Mouse (Mus musculus) MEL (cell line): Measurements from ENCODE around the gene Maml3. TPM values are rescaled to one million over a fixed set of nuclear protein-coding genes. Genes with fewer than 3 reads are reported as not detected.

ENCODE experiments used
- DNase-seq: peaks from one replicate; pipeline ENCODE4 v3.0.0; 2011; ENCODE audit warnings: low read depth, low spot score
- H3K27ac ChIP-seq: 2 replicates; pipeline ENCODE4 v1.5.1; 2012; ENCODE audit warnings: low read depth, mild to moderate bottlenecking, control low read depth, low read length, moderate library complexity; ENCODE audit not compliant: control insufficient read depth
- H3K27me3 ChIP-seq, 2 experiments: fragments of 150-350 bp in 1 of 2; sonication (generic) in 1 of 2; 2 replicates each; pipeline ENCODE4 v1.6.1; 2012; ENCODE audit warnings: low read length in 2 of 2, mild to moderate bottlenecking in 2 of 2, improper control_type of control experiment in 1 of 2, moderate library complexity in 1 of 2; ENCODE audit not compliant: insufficient read depth in 2 of 2, control insufficient read depth in 1 of 2
- H3K36me3 ChIP-seq, 2 experiments: 2 replicates each; pipeline ENCODE4 v1.6.1; 2012 to 2014; ENCODE audit warnings: low read length in 2 of 2, improper control_type of control experiment in 1 of 2, inconsistent platforms in 1 of 2, mild to moderate bottlenecking in 1 of 2; ENCODE audit not compliant: insufficient read depth in 2 of 2, control insufficient read depth in 1 of 2
- H3K4me1 ChIP-seq, 2 experiments: fragments of 150-350 bp in 1 of 2; sonication (generic) in 1 of 2; 2 replicates each; pipeline ENCODE4 v1.6.1; 2012; ENCODE audit warnings: low read length in 2 of 2, improper control_type of control experiment in 1 of 2, mild to moderate bottlenecking in 1 of 2; ENCODE audit not compliant: insufficient read depth in 2 of 2, control insufficient read depth in 1 of 2
- H3K4me3 ChIP-seq, 2 experiments: fragments of 150-350 bp in 1 of 2; sonication (generic) in 1 of 2; 2 replicates each; pipeline ENCODE4 v1.5.1; 2012; ENCODE audit warnings: low read depth in 2 of 2, low read length in 2 of 2, mild to moderate bottlenecking in 2 of 2, moderate library complexity in 2 of 2, control low read depth in 1 of 2, improper control_type of control experiment in 1 of 2; ENCODE audit not compliant: control insufficient read depth in 1 of 2, insufficient read depth in 1 of 2
- H3K79me2 ChIP-seq: 2 replicates; pipeline ENCODE4 v1.6.1; 2012; ENCODE audit warnings: mild to moderate bottlenecking, low read length, moderate library complexity; ENCODE audit not compliant: control insufficient read depth, poor library complexity, insufficient read depth
- H3K9ac ChIP-seq: 2 replicates; pipeline ENCODE4 v1.6.1; 2012; ENCODE audit warnings: low read depth, mild to moderate bottlenecking, control low read depth, low read length, moderate library complexity; ENCODE audit not compliant: control insufficient read depth, poor library complexity, severe bottlenecking
- H3K9me3 ChIP-seq: fragments of 150-350 bp; sonication (generic); replicated peaks from 2 replicates; pipeline ENCODE4 v1.6.1; 2012; ENCODE audit warnings: mild to moderate bottlenecking, low read length, improper control_type of control experiment, moderate library complexity; ENCODE audit not compliant: insufficient read depth
- BHLHE40 ChIP-seq: IDR thresholded peaks from 2 replicates; pipeline ENCODE4 v1.6.1; 2012; ENCODE audit warnings: low read depth, mild to moderate bottlenecking, inconsistent platforms, low read length, improper control_type of control experiment, borderline replicate concordance
- CHD2 ChIP-seq: IDR thresholded peaks from 2 replicates; pipeline ENCODE4 v1.6.1; 2011; ENCODE audit warnings: low read length, improper control_type of control experiment
- CTCF ChIP-seq, 3 experiments: IDR thresholded peaks in 2 of 3; conservative IDR thresholded peaks in 1 of 3; 2 replicates each; pipeline ENCODE4 v1.5.1; 2011 to 2012; ENCODE audit warnings: low read length in 3 of 3, low read depth in 2 of 3, mild to moderate bottlenecking in 2 of 3, improper control_type of control experiment in 1 of 3, inconsistent platforms in 1 of 3, mixed read lengths in 1 of 3, moderate library complexity in 1 of 3; ENCODE audit not compliant: control insufficient read depth in 1 of 3, insufficient read depth in 1 of 3, poor library complexity in 1 of 3, severe bottlenecking in 1 of 3
- EP300 ChIP-seq, 2 experiments: IDR thresholded peaks; 2 replicates each; pipeline ENCODE4 v1.6.1; 2011; ENCODE audit warnings: improper control_type of control experiment in 2 of 2, low read length in 2 of 2, low read depth in 1 of 2, mild to moderate bottlenecking in 1 of 2
- ETS1 ChIP-seq: IDR thresholded peaks from 2 replicates; pipeline ENCODE4 v1.6.1; 2012; ENCODE audit warnings: low read depth, mild to moderate bottlenecking, inconsistent platforms, low read length, improper control_type of control experiment, moderate library complexity
- GABPA ChIP-seq: IDR thresholded peaks from 2 replicates; pipeline ENCODE4 v1.6.1; 2012; ENCODE audit warnings: low read depth, mild to moderate bottlenecking, inconsistent platforms, low read length, improper control_type of control experiment, moderate library complexity
- GATA1 ChIP-seq: IDR thresholded peaks from 2 replicates; pipeline ENCODE4 v1.6.1; 2011; ENCODE audit warnings: low read depth, low read length, improper control_type of control experiment
- KAT2A ChIP-seq: conservative IDR thresholded peaks from 2 replicates; pipeline ENCODE4 v1.6.1; 2012; ENCODE audit warnings: low read depth, low read length, improper control_type of control experiment, inconsistent platforms
- MAFK ChIP-seq: IDR thresholded peaks from 2 replicates; pipeline ENCODE4 v1.6.1; 2011; ENCODE audit warnings: low read depth, mild to moderate bottlenecking, low read length, improper control_type of control experiment, borderline replicate concordance
- MAX ChIP-seq: IDR thresholded peaks from 2 replicates; pipeline ENCODE4 v1.6.1; 2011; ENCODE audit warnings: low read length, improper control_type of control experiment
- MXI1 ChIP-seq: IDR thresholded peaks from 2 replicates; pipeline ENCODE4 v1.6.1; 2011; ENCODE audit warnings: mild to moderate bottlenecking, low read depth, low read length, improper control_type of control experiment
- NRF1 ChIP-seq: IDR thresholded peaks from 2 replicates; pipeline ENCODE4 v1.6.1; 2014; ENCODE audit warnings: low read depth, mild to moderate bottlenecking, inconsistent platforms, low read length, improper control_type of control experiment, moderate library complexity; ENCODE audit not compliant: poor library complexity, insufficient read depth, severe bottlenecking
- POLR2A ChIP-seq, 2 experiments: IDR thresholded peaks; 2 replicates each; pipeline ENCODE4 v1.6.1; 2011 to 2012; ENCODE audit warnings: low read length in 2 of 2, mild to moderate bottlenecking in 2 of 2, control low read depth in 1 of 2, improper control_type of control experiment in 1 of 2, low read depth in 1 of 2, moderate library complexity in 1 of 2; ENCODE audit not compliant: control insufficient read depth in 1 of 2, insufficient read depth in 1 of 2, poor library complexity in 1 of 2
- POLR2AphosphoS5 ChIP-seq: IDR thresholded peaks from 2 replicates; pipeline ENCODE4 v1.6.1; 2012; ENCODE audit warnings: low read depth, borderline replicate concordance, mild to moderate bottlenecking, inconsistent platforms, low read length, moderate library complexity, mixed read lengths
- RAD21 ChIP-seq: IDR thresholded peaks from 2 replicates; pipeline ENCODE4 v1.6.1; 2011; ENCODE audit warnings: mild to moderate bottlenecking, low read depth, low read length, improper control_type of control experiment
- RCOR1 ChIP-seq: IDR thresholded peaks from 2 replicates; pipeline ENCODE4 v1.6.1; 2012; ENCODE audit warnings: low read depth, mild to moderate bottlenecking, inconsistent platforms, low read length, improper control_type of control experiment
- SIN3A ChIP-seq: IDR thresholded peaks from 2 replicates; pipeline ENCODE4 v1.6.1; 2012; ENCODE audit warnings: low read length, improper control_type of control experiment, inconsistent platforms
- SMC3 ChIP-seq: IDR thresholded peaks from 2 replicates; pipeline ENCODE4 v1.6.1; 2011; ENCODE audit warnings: low read depth, low read length, improper control_type of control experiment
- TAL1 ChIP-seq: IDR thresholded peaks from 2 replicates; pipeline ENCODE4 v1.6.1; 2012; ENCODE audit warnings: mild to moderate bottlenecking, inconsistent platforms, low read length, moderate library complexity, mixed read lengths
- TBP ChIP-seq: IDR thresholded peaks from 2 replicates; pipeline ENCODE4 v1.8.0; 2011; ENCODE audit warnings: low read depth, low read length, improper control_type of control experiment
- TCF12 ChIP-seq: IDR thresholded peaks from 2 replicates; pipeline ENCODE4 v1.6.1; 2014; ENCODE audit warnings: low read depth, mild to moderate bottlenecking, inconsistent platforms, low read length, improper control_type of control experiment, moderate library complexity
- UBTF ChIP-seq: IDR thresholded peaks from 2 replicates; pipeline ENCODE4 v1.6.1; 2012; ENCODE audit warnings: low read depth, mild to moderate bottlenecking, inconsistent platforms, low read length, improper control_type of control experiment, moderate library complexity, borderline replicate concordance; ENCODE audit not compliant: insufficient read depth
- polyA plus RNA-seq, 2 experiments: library from polyadenylated mRNA; stranded (reverse) in 1 of 2; unstranded in 1 of 2; fragments of >175 nt in 1 of 2; fragments of >200 nt in 1 of 2; gene quantifications; 2 replicates each; pipeline versions ENCODE4 v1.2.1 to v1.2.4; 2012; ENCODE audit warnings: low replicate concordance in 2 of 2, low read depth in 1 of 2; ENCODE audit not compliant: insufficient read length in 2 of 2, insufficient read depth in 1 of 2, missing spikeins in 1 of 2
- total RNA-seq: library from RNA; depleted of rRNA; stranded (reverse); fragments of 300-350 nt; gene quantifications from 2 replicates; pipeline ENCODE4 v1.2.3, GENCODE M21; 2012

The Maml3 gene
- total and polyA plus RNA-seq, 3 experiments, result 2.0 to 4.1 TPM; not detected in 1

DNA sequence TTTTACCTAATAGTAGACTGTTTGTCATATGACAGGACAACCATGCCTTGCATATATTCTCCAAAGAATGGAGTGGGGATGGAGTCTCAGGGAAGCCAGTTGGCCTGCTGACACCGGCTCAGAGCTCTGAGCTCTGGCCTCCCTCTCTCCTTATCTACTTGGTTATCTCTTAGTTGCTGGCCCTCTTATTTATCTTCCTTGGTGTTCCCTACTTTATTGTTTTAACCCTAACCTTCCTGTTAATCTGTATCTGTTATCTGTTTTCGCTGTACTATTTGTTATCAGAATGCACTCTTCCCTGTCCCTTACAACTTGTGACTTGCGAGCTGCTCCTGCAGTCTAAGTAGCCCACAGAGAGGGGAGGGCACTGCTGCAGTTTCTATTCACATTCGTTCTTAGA is 432.2 kb downstream of the Maml3 start (continued):
- no peak; the same call in 1 of the 2 replicates for TF ChIP-seq KAT2A
- TF ChIP-seq, all 39 proteins: peak for 8

DNA sequence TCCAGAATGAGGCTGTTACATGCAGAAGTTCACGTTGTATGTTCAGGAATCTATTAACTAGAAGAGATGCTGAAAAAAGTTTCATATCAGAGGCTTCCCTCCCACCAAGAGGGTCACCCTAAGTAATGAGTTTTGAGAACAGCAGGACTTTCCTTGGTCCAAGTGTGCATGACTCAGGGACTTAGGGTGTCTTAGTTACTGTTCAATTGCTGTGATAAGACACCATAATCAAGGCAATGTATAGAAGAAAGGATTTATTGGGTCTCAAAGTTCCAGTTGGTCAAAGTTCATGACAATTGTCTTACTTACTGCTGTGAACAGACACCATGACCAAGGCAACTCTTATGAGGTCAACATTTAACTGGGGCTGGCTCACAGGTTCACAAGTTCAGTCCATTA is 433.8 kb downstream of the Maml3 start:
- TF ChIP-seq POLR2A (IDR thresholded peaks at IDR 0.05; ENCODE audit: control insufficient read depth in 1 of 2, insufficient read depth in 1 of 2, low read depth in 1 of 2, low read length in 2 of 2, poor library complexity in 1 of 2) (no peak), CHD2 (0 out of 2 replicates have a peak, but pooled peaks have one; percentile 1), SMC3 (no peak), CTCF (IDR thresholded peaks at IDR 0.05 in 2 of 3, conservative IDR thresholded peaks at IDR 0.05 in 1 of 3; ENCODE audit: control insufficient read depth in 1 of 3, insufficient read depth in 1 of 3, low read depth in 2 of 3, low read length in 3 of 3, poor library complexity in 1 of 3, severe bottlenecking in 1 of 3) (no peak), EP300 (IDR thresholded peaks at IDR 0.05; ENCODE audit: low read depth in 1 of 2, low read length in 2 of 2) (no peak)
- TF ChIP-seq, all 39 proteins: peak for 1
- H3K9me3 ChIP-seq, result no peaks in the 10 kb centered on the region
- peaks cover 0 to 35% of the 10 kb centered on the region in 2 experiments; a peak in 2 of 4 replicates for H3K36me3 ChIP-seq
- H3K79me2 ChIP-seq, result no peaks in the 10 kb centered on the region
- H3K27me3 ChIP-seq, result no peaks in the 10 kb centered on the region
- H3K4me1 ChIP-seq, result peaks cover 34 to 43% of the 10 kb centered on the region in 2 experiments
- no peak overlapping the region for H3K4me3 ChIP-seq
- no peak overlapping the region for H3K9ac ChIP-seq
- DNase-seq, result no peak
- H3K27ac ChIP-seq, result peak overlapping the region; percentile 41

DNA sequence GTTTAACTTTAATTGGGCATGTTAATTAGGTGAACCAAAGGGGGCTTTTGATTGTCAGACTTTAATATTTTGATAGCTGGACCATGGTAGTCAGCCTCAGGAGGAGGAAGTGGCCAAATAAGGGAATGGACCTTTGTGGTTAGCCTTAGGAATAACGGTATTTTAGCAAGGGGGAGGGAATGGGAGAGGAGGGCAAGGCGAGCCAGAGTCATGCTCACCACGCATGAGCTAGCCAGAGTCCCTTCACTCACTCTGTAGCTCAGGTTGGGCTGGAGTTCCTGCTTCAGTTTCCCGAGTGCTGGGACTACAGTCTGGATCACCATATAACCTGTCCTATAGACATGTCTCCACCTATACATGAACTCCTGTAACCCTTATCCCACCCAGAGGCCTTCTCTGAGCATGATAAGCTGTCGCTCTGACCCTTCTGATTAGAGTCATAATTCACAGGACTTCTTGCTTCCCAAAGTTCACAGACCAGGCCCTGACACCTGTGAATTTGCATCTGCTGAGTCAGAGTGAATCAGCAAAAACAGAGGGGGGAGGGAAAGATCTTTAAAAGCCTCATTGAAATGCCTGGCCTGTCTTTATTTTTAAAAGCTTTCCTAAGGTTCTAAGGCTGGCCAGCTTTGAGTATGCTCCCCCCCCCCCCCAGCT is 434.3 kb downstream of the Maml3 start:
- H3K4me3 ChIP-seq, result no peak overlapping the region
- H3K27ac ChIP-seq, result peak overlapping the region; percentile 41
- H3K9ac ChIP-seq, result no peak overlapping the region
- H3K36me3 ChIP-seq, result peaks cover 0 to 35% of the 10 kb centered on the region in 2 experiments; a peak in 2 of 4 replicates
- H3K9me3 ChIP-seq, result no peaks in the 10 kb centered on the region
- H3K4me1 ChIP-seq, result peaks cover 34 to 43% of the 10 kb centered on the region in 2 experiments
- H3K27me3 ChIP-seq, result no peaks in the 10 kb centered on the region
- no peaks in the 10 kb centered on the region for H3K79me2 ChIP-seq
- DNase-seq, result peak; percentile 79
- peak; percentile 98 for TF ChIP-seq MAFK
- peak; percentile 90 for TF ChIP-seq TCF12
- no peak for TF ChIP-seq POLR2A (IDR thresholded peaks at IDR 0.05; ENCODE audit: control insufficient read depth in 1 of 2, insufficient read depth in 1 of 2, low read depth in 1 of 2, low read length in 2 of 2, poor library complexity in 1 of 2)
- TF ChIP-seq MAX, result no peak
- peak; percentile 53; the same call in 1 of the 2 replicates for TF ChIP-seq SIN3A
- TF ChIP-seq TAL1, result peak; percentile 17; the same call in 1 of the 2 replicates
- peak; percentile 63 for TF ChIP-seq GATA1
- no peak for TF ChIP-seq TBP
- peak; percentile 56; the same call in 1 of the 2 replicates for TF ChIP-seq MXI1
- TF ChIP-seq BHLHE40, result no peak
- peak; percentile 31; the same call in 1 of the 2 replicates for TF ChIP-seq CHD2
- TF ChIP-seq EP300 (IDR thresholded peaks at IDR 0.05; ENCODE audit: low read depth in 1 of 2, low read length in 2 of 2), result peak; percentile 59 to 87
- TF ChIP-seq ETS1, result peak; percentile 97
- peak; percentile 20; the same call in 1 of the 2 replicates for TF ChIP-seq NRF1
- peak; percentile 100 for TF ChIP-seq GABPA
- TF ChIP-seq POLR2AphosphoS5, result no peak
- TF ChIP-seq RAD21, result no peak
- TF ChIP-seq RCOR1, result peak; percentile 33; the same call in 1 of the 2 replicates
- no peak for TF ChIP-seq UBTF
- TF ChIP-seq, all 39 proteins: peak for 12
